Mouse (Mus musculus) midbrain, postnatal 0 days (tissue): Measurements from ENCODE around the gene Theg. TPM values are rescaled to one million over a fixed set of nuclear protein-coding genes. Genes with fewer than 3 reads are reported as not detected.

Source experiments
- ATAC-seq: fragments of 200-750 bp; cut with Nextera tagmentation; 2 replicates; pipeline ENCODE4 v1.8.0; 2017; ENCODE audit warnings: moderate number of reproducible peaks, mild to moderate bottlenecking, moderate TSS enrichment, moderate library complexity; ENCODE audit not compliant: low FRiP score
- DNase-seq: peaks from one replicate; pipeline ENCODE4 v3.0.0-alpha.2; 2015; ENCODE audit warnings: low spot score
- H3K27ac ChIP-seq: fragments of 300-500 bp; sonication (generic); 2 replicates; pipeline ENCODE4 v1.5.1; 2014; ENCODE audit warnings: low read depth, mild to moderate bottlenecking, low read length, mixed read lengths
- H3K27me3 ChIP-seq: fragments of 300-500 bp; sonication (generic); 2 replicates; pipeline ENCODE4 v1.6.1; 2014; ENCODE audit warnings: low read length, control low read depth, mixed read lengths; ENCODE audit not compliant: insufficient read depth
- H3K36me3 ChIP-seq: fragments of 300-500 bp; sonication (generic); 2 replicates; pipeline ENCODE4 v1.6.1; 2014; ENCODE audit warnings: low read length, control low read depth, mixed read lengths; ENCODE audit not compliant: insufficient read depth
- H3K4me1 ChIP-seq: fragments of 300-500 bp; sonication (generic); 2 replicates; pipeline ENCODE4 v1.6.1; 2014; ENCODE audit warnings: mild to moderate bottlenecking, control low read depth, antibody characterized with exemption, low read length, mixed read lengths; ENCODE audit not compliant: insufficient read depth
- H3K4me2 ChIP-seq: fragments of 300-500 bp; sonication (generic); 2 replicates; pipeline ENCODE4 v1.6.1; 2014; ENCODE audit warnings: low read depth, mild to moderate bottlenecking, low read length, mixed read lengths; ENCODE audit not compliant: poor library complexity, severe bottlenecking
- H3K4me3 ChIP-seq: fragments of 300-500 bp; sonication (generic); 2 replicates; pipeline ENCODE4 v1.5.1; 2014; ENCODE audit warnings: low read depth, mild to moderate bottlenecking, low read length, moderate library complexity
- H3K9ac ChIP-seq: fragments of 300-500 bp; sonication (generic); replicated peaks from 2 replicates; pipeline ENCODE4 v1.6.1; 2014; ENCODE audit warnings: mild to moderate bottlenecking, low read length, moderate library complexity, mixed read lengths; ENCODE audit not compliant: poor library complexity, severe bottlenecking
- H3K9me3 ChIP-seq: fragments of 300-500 bp; sonication (generic); 2 replicates; pipeline ENCODE4 v1.6.1; 2016; ENCODE audit warnings: low read length, control low read depth
- CTCF ChIP-seq: IDR thresholded peaks from 2 replicates; pipeline ENCODE4 v1.5.1; 2016; ENCODE audit warnings: antibody characterized with exemption, mild to moderate bottlenecking
- WGBS: fragments of 180-500 bp; shearing (Covaris S2); extraction: QIAGEN DNeasy Blood & Tissue Kit; methylation state at CpG from one replicate; pipeline ENCODE4 v1.1.7; 2014; 5-methylcytosine and 5-hydroxymethylcytosine counted together
- polyA plus RNA-seq: library from polyadenylated mRNA; unstranded; fragments of >200 nt; fragmentation: Nextera tagmentation; extraction: Ambion mirVana; gene quantifications from 2 replicates; pipeline ENCODE4 v1.2.1, GENCODE M21; 2015
- total RNA-seq: library from RNA; depleted of rRNA; stranded (reverse); fragments of >200 nt; gene quantifications from 2 replicates; pipeline ENCODE4 v1.2.3, GENCODE M21; 2014

Theg gene
- total and polyA plus RNA-seq, 2 experiments from 2014 or later = not detected

DNA sequence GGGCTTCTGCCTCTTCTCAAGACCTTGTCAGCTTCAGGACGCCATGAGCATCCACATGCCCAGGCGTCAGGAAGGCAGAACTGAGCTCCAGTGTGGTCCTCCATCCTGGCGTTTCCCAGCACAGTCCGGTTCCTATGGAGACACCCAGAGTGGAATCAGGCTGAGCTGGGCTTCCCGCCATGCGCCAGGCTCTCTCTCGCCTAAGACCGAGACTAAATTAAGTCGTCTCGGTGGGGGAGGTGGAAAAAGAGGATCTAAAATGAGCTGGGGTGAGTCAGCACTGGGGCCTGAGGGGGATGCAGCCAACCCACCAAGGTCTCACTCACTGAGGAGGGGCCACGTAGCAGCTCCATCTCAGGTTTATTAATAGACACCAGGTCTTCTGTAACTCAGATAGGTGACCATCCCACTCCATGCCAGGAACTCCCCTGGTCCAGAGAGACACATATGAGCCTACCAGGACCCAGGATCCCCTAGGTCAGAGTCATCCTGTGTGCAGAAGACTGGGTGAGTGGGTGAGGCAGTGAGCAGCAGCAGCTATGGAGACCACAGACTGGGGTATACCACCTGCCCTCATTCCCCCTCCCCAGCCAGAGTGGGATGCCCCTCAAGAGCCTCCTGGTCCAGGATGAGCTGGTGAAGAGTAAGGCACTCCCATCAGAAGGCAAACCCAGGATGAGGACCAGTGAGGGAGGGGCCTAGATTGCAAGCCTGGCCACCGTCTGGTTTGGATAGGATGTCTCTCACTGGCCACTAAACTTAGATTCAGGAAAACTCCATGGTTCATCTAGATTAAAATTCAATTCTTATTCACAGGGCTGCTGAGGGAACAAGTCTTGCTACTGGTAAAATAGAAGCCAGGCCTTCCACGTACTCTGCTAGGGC is 10.2 kb upstream of the Theg start:
- DNase-seq (peak; percentile 26), ATAC-seq (no peak)
- WGBS = 21% methylated on average over 13 of the region's 13 CpGs
- H3K4me2 ChIP-seq = no peak overlapping the region
- no peaks in the 10 kb centered on the region for H3K4me1 ChIP-seq
- no peaks in the 10 kb centered on the region for H3K27me3 ChIP-seq
- no peak overlapping the region for H3K4me3 ChIP-seq
- no peak overlapping the region for H3K27ac ChIP-seq
- H3K9me3 ChIP-seq = no peaks in the 10 kb centered on the region
- no peaks in the 10 kb centered on the region for H3K36me3 ChIP-seq
- H3K9ac ChIP-seq = no peak overlapping the region
- no peak for TF ChIP-seq CTCF

GRCm38 (mm10) chr10:79595590-79595929 is 8.4 kb upstream of the Theg start:
- ATAC-seq (no peak), DNase-seq (no peak)
- no peak overlapping the region for H3K9ac ChIP-seq
- H3K27me3 ChIP-seq = no peaks in the 10 kb centered on the region
- H3K4me1 ChIP-seq = no peaks in the 10 kb centered on the region
- TF ChIP-seq CTCF = no peak
- H3K4me2 ChIP-seq = no peak overlapping the region
- 55% methylated on average over 8 of the region's 8 CpGs for WGBS
- H3K36me3 ChIP-seq = no peaks in the 10 kb centered on the region
- H3K4me3 ChIP-seq = no peak overlapping the region
- H3K9me3 ChIP-seq = no peaks in the 10 kb centered on the region
- H3K27ac ChIP-seq = no peak overlapping the region

DNA sequence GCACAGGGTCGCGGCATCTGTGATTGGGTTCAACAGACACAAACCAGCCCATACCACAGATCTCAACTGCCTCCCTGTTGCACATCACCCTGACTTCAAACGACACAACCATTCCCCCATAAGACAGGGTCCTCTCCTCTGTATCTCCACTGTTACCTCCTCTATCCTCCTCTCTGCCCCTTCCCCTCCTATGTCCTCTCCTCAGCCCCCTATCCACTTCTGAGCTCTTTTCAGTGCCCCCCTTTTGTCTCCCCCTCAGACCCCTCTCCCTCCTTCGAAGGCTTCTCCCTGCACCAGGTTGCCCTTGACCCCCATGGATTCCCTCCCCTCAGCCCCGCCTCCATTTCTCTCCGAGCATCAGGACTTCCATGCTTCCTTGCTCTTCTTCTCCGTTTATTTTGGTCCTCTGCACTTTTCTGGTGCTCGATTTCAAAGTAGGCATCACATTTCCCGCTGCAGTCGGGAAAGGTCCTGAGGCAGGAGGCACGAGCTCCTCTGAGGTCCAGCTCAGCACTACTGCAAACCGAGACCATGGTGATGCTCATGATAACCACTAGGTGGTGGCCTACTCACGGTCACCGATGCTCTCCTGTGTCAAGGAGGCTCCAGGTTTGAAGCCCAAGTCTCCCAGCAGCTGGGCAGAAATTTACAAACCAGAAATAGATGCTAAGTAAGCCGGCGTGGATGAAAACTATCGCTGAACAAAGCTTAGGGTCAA is 7.9 kb upstream of the Theg start:
- 0 out of 2 replicates have a peak overlapping the region, but pooled peaks have one; percentile 10 for H3K4me2 ChIP-seq
- TF ChIP-seq CTCF = peak; percentile 94
- ATAC-seq = peak; percentile 85; the same call in 1 of the 2 replicates
- no peaks in the 10 kb centered on the region for H3K36me3 ChIP-seq
- WGBS = 18% methylated on average over 17 of the region's 17 CpGs
- H3K27me3 ChIP-seq = no peaks in the 10 kb centered on the region
- no peak overlapping the region for H3K9ac ChIP-seq
- no peaks in the 10 kb centered on the region for H3K9me3 ChIP-seq
- no peak overlapping the region for H3K4me3 ChIP-seq
- no peaks in the 10 kb centered on the region for H3K4me1 ChIP-seq
- no peak overlapping the region for H3K27ac ChIP-seq
- DNase-seq = peak; percentile 89

GRCm38 (mm10) chr10:79594111-79594510 is 7.0 kb upstream of the Theg start:
- Histone ChIP-seq H3K36me3 (no peaks in the 10 kb centered on the region), H3K9ac (no peak overlapping the region), H3K4me3 (no peak overlapping the region), H3K4me1 (no peaks in the 10 kb centered on the region), H3K27ac (no peak overlapping the region), H3K9me3 (no peaks in the 10 kb centered on the region), H3K4me2 (no peak overlapping the region), H3K27me3 (no peaks in the 10 kb centered on the region)
- DNase-seq (no peak), ATAC-seq (no peak)
- TF ChIP-seq CTCF = no peak
- 64% methylated on average over 6 of the region's 6 CpGs for WGBS

DNA sequence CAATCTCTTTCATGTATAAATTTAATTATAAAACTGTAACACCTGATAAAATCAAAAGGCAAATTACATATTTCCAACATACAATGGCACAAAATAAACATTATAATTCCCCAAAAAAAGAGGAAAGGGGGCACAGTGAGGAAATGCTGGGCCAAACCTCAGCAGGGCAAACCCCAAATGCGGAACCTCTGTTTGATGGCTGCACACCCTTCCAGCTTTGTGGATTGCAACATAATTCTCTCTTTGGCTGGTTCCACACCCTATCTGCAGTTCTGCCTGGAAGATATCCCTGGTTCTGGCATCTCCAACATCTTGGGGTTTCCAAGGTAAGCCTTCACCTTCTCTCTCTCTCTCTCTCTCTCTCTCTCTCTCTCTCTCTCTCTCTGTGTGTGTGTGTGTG is 3.6 kb upstream of the Theg start:
- Histone ChIP-seq H3K4me3 (no peak overlapping the region), H3K4me2 (no peak overlapping the region), H3K36me3 (no peaks in the 10 kb centered on the region), H3K27me3 (no peaks in the 10 kb centered on the region), H3K9ac (no peak overlapping the region), H3K9me3 (no peaks in the 10 kb centered on the region), H3K4me1 (no peaks in the 10 kb centered on the region), H3K27ac (no peak overlapping the region)
- WGBS = 93% methylated on average over 1 of the region's 1 CpGs
- no peak for TF ChIP-seq CTCF
- no peak for ATAC-seq
- DNase-seq = no peak

GRCm38 (mm10) chr10:79587752-79588126 is 608 bp upstream of the Theg start:
- H3K9me3 ChIP-seq = no peaks in the 10 kb centered on the region
- H3K27ac ChIP-seq = no peak overlapping the region
- 69% methylated on average over 4 of the region's 4 CpGs for WGBS
- H3K4me1 ChIP-seq = no peaks in the 10 kb centered on the region
- no peaks in the 10 kb centered on the region for H3K27me3 ChIP-seq
- no peak overlapping the region for H3K9ac ChIP-seq
- no peak for DNase-seq
- ATAC-seq = no peak
- H3K4me2 ChIP-seq = no peak overlapping the region
- no peak for TF ChIP-seq CTCF
- H3K36me3 ChIP-seq = no peaks in the 10 kb centered on the region
- no peak overlapping the region for H3K4me3 ChIP-seq
